Comparison of ENCODE assay signal across 15 mouse cellular contexts in genomic region chr9:122110508-122110907, GRCm38 (mm10). TPM values are rescaled to one million over a fixed set of nuclear protein-coding genes. Genes with fewer than 3 reads are reported as not detected.
DNase-seq lines count a peak whose midpoint lies in the region; ATAC-seq and TF ChIP-seq lines count a peak whose summit lies in the region.
"Had no signal": no experiment of that assay in that cellular context is flagged by ENCODE, and none has a peak within 500 bp of the region (broad histone marks: within the 10 kb centered on the region; RNA-seq: fewer than 3 reads in every experiment).

No protein-coding gene starts in this region.

- WGBS in heart, postnatal 0 days, result 79% methylated on average over 6 of the region's 6 CpGs
- 77% methylated on average over 6 of the region's 6 CpGs for WGBS in stomach, postnatal 0 days

- H3K4me3 ChIP-seq in heart, postnatal 0 days (ENCODE audit: low read depth, low read length), result no peak overlapping the region
- no peak overlapping the region for H3K4me3 ChIP-seq in layer of hippocampus, adult 2 months
- H3K4me3 ChIP-seq in stomach, postnatal 0 days (ENCODE audit: low read depth, low read length), result no peak overlapping the region
- H3K4me3 ChIP-seq: forebrain, embryonic 10.5 days; megakaryocyte, embryonic 14.5 days had no signal

- H3K9ac ChIP-seq in heart, postnatal 0 days (replicated peaks; ENCODE audit: low read depth, low read length), result no peak overlapping the region
- no peak overlapping the region; the same call in 1 of the 2 replicates for H3K9ac ChIP-seq in stomach, postnatal 0 days (ENCODE audit: low read length)
- H3K9ac ChIP-seq: hindbrain, embryonic 14.5 days; liver, embryonic 14.5 days had no signal

- ATAC-seq in heart, postnatal 0 days (ENCODE audit: insufficient read depth, low read depth), result no peak
- ATAC-seq in stomach, postnatal 0 days (ENCODE audit: low FRiP score, low TSS enrichment), result 0 out of 2 replicates have a peak, but pooled peaks have one; percentile 18

- TF ChIP-seq EP300 in heart, postnatal 0 days (IDR thresholded peaks at IDR 0.05; ENCODE audit: low read depth), result no peak
- no peak for TF ChIP-seq EP300 in stomach, postnatal 0 days (optimal IDR thresholded peaks at IDR 0.05)

- no peak overlapping the region for H3K4me2 ChIP-seq in heart, postnatal 0 days (ENCODE audit: low read depth, low read length)
- no peak overlapping the region for H3K4me2 ChIP-seq in stomach, postnatal 0 days (replicated peaks; ENCODE audit: low read depth)
- H3K4me2 ChIP-seq: hindbrain, embryonic 14.5 days had no signal

- no peaks in the 10 kb centered on the region for H3K36me3 ChIP-seq in heart, postnatal 0 days (replicated peaks; ENCODE audit: control insufficient read depth, insufficient read depth, low read length)
- H3K36me3 ChIP-seq in stomach, postnatal 0 days (ENCODE audit: control insufficient read depth, insufficient read depth, low read length), result no peaks in the 10 kb centered on the region
- H3K36me3 ChIP-seq: forebrain, embryonic 10.5 days; G1E had no signal

- peak overlapping the region; percentile 46 for H3K27ac ChIP-seq in heart, postnatal 0 days (ENCODE audit: low read depth)
- peak overlapping the region; percentile 74 for H3K27ac ChIP-seq in layer of hippocampus, adult 2 months
- peak overlapping the region; percentile 13; the same call in 1 of the 2 replicates for H3K27ac ChIP-seq in stomach, postnatal 0 days (replicated peaks)
- H3K27ac ChIP-seq: liver, embryonic 14.5 days had no signal

- H3K27me3 ChIP-seq in heart, postnatal 0 days (ENCODE audit: control insufficient read depth, insufficient read depth, low read length), result no peaks in the 10 kb centered on the region
- H3K27me3 ChIP-seq in stomach, postnatal 0 days (ENCODE audit: control insufficient read depth, insufficient read depth, low read length), result no peaks in the 10 kb centered on the region

- H3K9me3 ChIP-seq in heart, postnatal 0 days (replicated peaks; ENCODE audit: control insufficient read depth, low read length), result no peaks in the 10 kb centered on the region
- H3K9me3 ChIP-seq in stomach, postnatal 0 days (ENCODE audit: control insufficient read depth, low read length), result no peaks in the 10 kb centered on the region
- H3K9me3 ChIP-seq: forebrain, embryonic 10.5 days; G1E; megakaryocyte, embryonic 14.5 days had no signal

- TF ChIP-seq CTCF in heart, postnatal 0 days (IDR thresholded peaks at IDR 0.05; ENCODE audit: low read depth), result no peak
- TF ChIP-seq CTCF in layer of hippocampus, adult 2 months (conservative IDR thresholded peaks at IDR 0.05), result no peak
- TF ChIP-seq CTCF in stomach, postnatal 0 days (IDR thresholded peaks at IDR 0.05; ENCODE audit: low read depth), result no peak

- no peak for DNase-seq in heart, postnatal 0 days (ENCODE audit: low spot score)
- DNase-seq in heart, postnatal 4 days, result no peak
- DNase-seq in layer of hippocampus, adult 2 months (ENCODE audit: low spot score in 2 of 2), result no peak
- no peak for DNase-seq in layer of hippocampus, adult 8-10 months (ENCODE audit: low spot score in 2 of 2)
- peak; percentile 34 for DNase-seq in retina, postnatal 1 day
- no peak for DNase-seq in retina, embryonic 14.5 days (ENCODE audit: low spot score)
- DNase-seq in stomach, postnatal 0 days (ENCODE audit: low spot score), result peak; percentile 5
- no peak for DNase-seq in cerebellum, adult 8-10 months
- DNase-seq: cerebellum, adult 9-11 months; thymus, postnatal 14 days had no signal

- peaks cover 21% of the 10 kb centered on the region for H3K4me1 ChIP-seq in heart, postnatal 0 days (ENCODE audit: control insufficient read depth, insufficient read depth)
- H3K4me1 ChIP-seq in stomach, postnatal 0 days (replicated peaks; ENCODE audit: control insufficient read depth, insufficient read depth), result 0 out of 2 replicates have a peak, but pooled peaks cover 3% of the 10 kb centered on the region

RNA-seq across cellular contexts. Expression of gene Snrk, which starts 6.6 kb away (rescaled TPM):
- total RNA-seq in heart, postnatal 0 days (2014; rRNA removed; ENCODE audit: low replicate concordance), result 60.4 and 61.7 TPM in 2 replicates
- polyA plus RNA-seq in heart, postnatal 0 days (2015; fragmentation: Nextera tagmentation; extraction: Ambion mirVana), result 39.5 and 40.3 TPM in 2 replicates
- total RNA-seq in heart, postnatal 4 days (2021), result 10 to 100 TPM; 77.8 to 78.7 TPM
- total RNA-seq in layer of hippocampus, adult 2 months (2021), result 100 to 1,000 TPM; 103 to 105 TPM
- total RNA-seq in layer of hippocampus, adult 8-10 months (2022), result 100 to 1,000 TPM in 2 of 4 experiments, 10 to 100 TPM in 2; 96.1 to 111 (median 104) TPM
- polyA plus RNA-seq in stomach, postnatal 0 days (2015; fragmentation: Nextera tagmentation; extraction: Ambion mirVana), result 34.0 and 38.2 TPM in 2 replicates

Comparison
In these comparisons a context has a peak if more than half of its experiments do, and no peak if none do; other contexts are left out.
1. DNase-seq: peak in retina, postnatal 1 day (single experiment) and stomach, postnatal 0 days (single experiment); none in heart, postnatal 0 days (single experiment), heart, postnatal 4 days (single experiment), layer of hippocampus, adult 2 months (0 of 2), layer of hippocampus, adult 8-10 months (0 of 2), retina, embryonic 14.5 days (single experiment) and cerebellum, adult 8-10 months (single experiment).
2. H3K27ac ChIP-seq: peak in every context shown above with its lines; median percentile 74 in layer of hippocampus, adult 2 months; 46 in heart, postnatal 0 days; 13 in stomach, postnatal 0 days.